Mouse (Mus musculus): ENCODE results near the gene Col9a3. TPM values are rescaled to one million over a fixed set of nuclear protein-coding genes. Genes with fewer than 3 reads are reported as not detected.

The Col9a3 gene
- not detected for polyA plus RNA-seq (2014; fragmentation: Illumina TruSeq; extraction: RNeasy Lipid Tissue Mini Kit (QIAGEN cat#74804); ENCODE audit: low read depth, low replicate concordance)

DNA sequence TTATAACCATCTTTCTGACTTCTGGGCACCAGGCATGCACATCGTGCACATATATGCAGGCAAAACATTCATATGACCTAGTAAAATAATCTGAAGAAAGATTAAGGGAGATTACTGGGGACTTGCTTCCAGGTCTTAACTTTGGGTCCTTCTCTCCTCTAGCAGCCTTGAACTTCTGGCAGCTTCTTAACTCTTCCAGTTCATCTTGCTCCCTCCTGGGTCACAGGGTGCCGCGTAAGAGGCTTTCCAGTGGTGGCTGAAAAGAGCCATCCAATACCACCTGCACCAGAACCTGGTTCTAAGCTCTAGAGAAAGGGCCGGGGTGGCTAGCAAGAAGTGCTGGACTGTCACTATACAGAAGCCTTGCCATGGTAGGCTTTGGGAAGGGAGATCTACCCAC, at the start of gene Col9a3:
TSS of gene Col9a3 (plus strand) at position 301 of the 400 bp plus-strand sequence.

DNA sequence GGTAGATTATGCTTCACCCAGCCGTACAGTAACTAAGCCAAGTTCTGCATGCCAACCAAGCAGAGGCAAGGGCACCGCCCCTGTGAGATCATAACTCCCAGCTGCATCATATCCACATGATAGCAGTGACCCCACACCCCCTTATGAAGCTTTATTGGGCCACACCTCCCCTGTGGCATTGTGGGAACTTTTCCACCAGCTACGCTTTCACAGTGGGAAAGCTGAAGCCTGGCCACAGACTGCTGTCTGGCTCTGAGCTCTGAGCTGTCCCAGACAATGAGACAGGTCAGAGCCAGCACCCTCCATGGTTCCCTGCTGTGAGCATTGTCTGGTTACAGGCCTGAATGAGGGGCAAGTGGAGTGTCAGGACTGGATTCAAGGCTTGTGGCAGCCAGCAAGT, 16.6 kb upstream of the Col9a3 start, which contains the start of gene Mrgbp:
TSS of gene Mrgbp (plus strand) at position 303 of the 400 bp plus-strand sequence.

DNA sequence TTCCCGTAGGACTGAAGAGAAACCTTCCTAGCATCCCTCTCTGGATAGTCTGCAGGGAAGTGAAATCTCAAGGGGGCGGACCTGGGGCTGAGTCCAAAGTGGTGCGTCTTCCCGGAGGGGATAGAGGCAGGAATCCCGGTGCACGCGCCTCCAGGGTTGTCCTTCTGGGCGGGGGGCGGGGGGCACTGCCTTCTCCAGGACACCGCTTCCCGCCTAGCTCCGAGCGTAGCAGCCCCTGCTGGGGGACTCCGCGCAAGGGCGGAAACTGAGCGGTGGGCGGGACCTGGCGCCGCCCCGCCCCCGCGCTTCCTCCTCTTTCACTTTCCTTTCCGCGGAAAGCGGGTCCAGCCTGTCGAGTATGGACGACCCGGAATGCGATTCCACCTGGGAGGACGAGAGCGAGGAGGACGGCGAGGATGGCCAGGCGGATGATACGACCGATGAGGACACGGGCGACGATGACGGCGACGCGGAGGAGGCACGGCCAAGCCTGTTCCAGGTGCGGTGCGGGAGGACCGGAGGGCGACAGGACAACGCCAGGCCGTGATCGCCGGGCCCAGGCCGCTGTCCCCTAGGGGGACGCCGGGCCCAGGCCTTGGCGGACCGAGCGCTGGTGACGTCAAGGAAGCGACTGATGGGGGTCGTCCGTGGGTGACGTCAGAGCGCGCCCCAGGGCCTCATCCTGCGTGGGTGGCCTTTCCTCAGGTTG, 8.3 kb upstream of the Col9a3 start, which contains the start of gene Ogfr:
TSS of gene Ogfr (plus strand) at position 123 of the 709 bp plus-strand sequence.

DNA sequence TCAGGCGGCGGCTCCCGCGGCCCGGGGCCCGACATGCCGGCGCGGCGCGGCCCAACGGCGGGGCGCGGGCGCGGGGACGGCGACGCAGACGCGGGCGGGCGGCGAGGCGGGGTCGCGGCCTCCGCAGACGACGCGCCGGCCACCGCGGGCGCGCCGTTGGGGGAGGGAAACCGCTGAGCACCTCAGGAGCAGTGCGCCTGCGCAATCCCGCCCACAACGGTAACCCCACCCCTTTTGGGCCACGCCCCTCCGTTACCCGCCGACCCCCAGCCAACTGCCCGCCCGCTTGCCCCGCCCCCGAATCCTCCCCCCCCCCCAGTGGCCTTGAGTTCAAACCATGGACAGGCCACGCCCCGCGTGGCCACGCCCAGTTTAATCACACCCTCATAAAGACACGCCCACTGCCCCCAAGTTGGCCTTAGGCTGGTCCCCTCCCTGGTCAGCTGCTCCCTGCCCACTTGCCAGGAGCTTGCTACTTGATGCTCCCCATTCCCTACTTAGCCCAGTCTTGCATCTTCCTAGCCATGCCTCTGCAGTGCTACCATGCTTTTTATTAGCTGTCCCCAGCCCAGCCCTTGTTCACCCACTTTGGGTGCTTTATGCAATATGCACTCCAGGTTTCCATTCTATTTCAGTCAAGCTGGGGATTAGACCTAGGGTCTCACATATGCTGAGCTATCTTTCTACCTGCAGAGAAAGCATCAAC, 45.1 kb downstream of the Col9a3 start, which contains the start of gene Tcfl5:
TSS of gene Tcfl5 (minus strand) at position 154 of the 706 bp plus-strand sequence.

Other genes with a start within 250 kb of the Col9a3 start
- not detected for gene Slco4a1, start 141.5 kb upstream of the Col9a3 start, polyA plus RNA-seq (2014; fragmentation: Illumina TruSeq; extraction: RNeasy Lipid Tissue Mini Kit (QIAGEN cat#74804); ENCODE audit: low read depth, low replicate concordance)
- gene Ntsr1, start 97.8 kb upstream of the Col9a3 start, polyA plus RNA-seq (2014; fragmentation: Illumina TruSeq; extraction: RNeasy Lipid Tissue Mini Kit (QIAGEN cat#74804); ENCODE audit: low read depth, low replicate concordance), result not detected
- gene Mrgbp, start 16.5 kb upstream of the Col9a3 start, polyA plus RNA-seq (2014; fragmentation: Illumina TruSeq; extraction: RNeasy Lipid Tissue Mini Kit (QIAGEN cat#74804); ENCODE audit: low read depth, low replicate concordance), result 7.9 TPM
- 14.8 TPM for gene Ogfr, start 8.5 kb upstream of the Col9a3 start, polyA plus RNA-seq (2014; fragmentation: Illumina TruSeq; extraction: RNeasy Lipid Tissue Mini Kit (QIAGEN cat#74804); ENCODE audit: low read depth, low replicate concordance)
- gene Tcfl5, start 44.9 kb downstream of the Col9a3 start, polyA plus RNA-seq (2014; fragmentation: Illumina TruSeq; extraction: RNeasy Lipid Tissue Mini Kit (QIAGEN cat#74804); ENCODE audit: low read depth, low replicate concordance), result not detected
- gene Dido1, start 112.2 kb downstream of the Col9a3 start, polyA plus RNA-seq (2014; fragmentation: Illumina TruSeq; extraction: RNeasy Lipid Tissue Mini Kit (QIAGEN cat#74804); ENCODE audit: low read depth, low replicate concordance), result 14.5 TPM
- 35.7 TPM for gene Gid8, start 112.3 kb downstream of the Col9a3 start, polyA plus RNA-seq (2014; fragmentation: Illumina TruSeq; extraction: RNeasy Lipid Tissue Mini Kit (QIAGEN cat#74804); ENCODE audit: low read depth, low replicate concordance)
- gene Slc17a9, start 127.5 kb downstream of the Col9a3 start, polyA plus RNA-seq (2014; fragmentation: Illumina TruSeq; extraction: RNeasy Lipid Tissue Mini Kit (QIAGEN cat#74804); ENCODE audit: low read depth, low replicate concordance), result 0.82 TPM
- gene Bhlhe23, start 179.1 kb downstream of the Col9a3 start, polyA plus RNA-seq (2014; fragmentation: Illumina TruSeq; extraction: RNeasy Lipid Tissue Mini Kit (QIAGEN cat#74804); ENCODE audit: low read depth, low replicate concordance), result not detected